Mouse (Mus musculus) Patski (cell line): ENCODE data around the gene Mixl1. TPM values are rescaled to one million over a fixed set of nuclear protein-coding genes. Genes with fewer than 3 reads are reported as not detected.

Experiments
- ATAC-seq: fragments of 100-300 bp; one replicate; pipeline ENCODE4 v1.8.0; 2021
- CTCF ChIA-PET: fragments of 350-600 bp; sonication (Branson Sonifier 250); formaldehyde crosslinking; loops from one replicate; lab custom pipeline; 2022; ENCODE audit warnings: inconsistent platforms; lab: Charles Lee
- POLR2A ChIA-PET: fragments of 350-600 bp; sonication (Branson Sonifier 250); formaldehyde crosslinking; loops from one replicate; lab custom pipeline; 2022; ENCODE audit warnings: antibody characterized with exemption, inconsistent platforms; lab: Charles Lee
- DNase-seq: peaks from one replicate; pipeline ENCODE4 v3.0.0-alpha.2; 2011; ENCODE audit warnings: low read depth, low spot score
- H3K27me3 ChIP-seq: fragments of 371-371 bp; one replicate; pipeline ENCODE4 v1.5.1; 2021
- CTCF ChIP-seq: fragments of 100-300 bp; IDR thresholded peaks from one replicate; pipeline ENCODE4 v1.5.1; 2021
- in situ Hi-C: fragments of 300-500 bp; cut with MboI; formaldehyde crosslinking; loops from 3 replicates; pipeline ENCODE4 v1.11.1; 2018; ENCODE audit warnings: low pct_unique_long_range_greater_than_20kb, mixed read lengths
- polyA plus RNA-seq: library from polyadenylated mRNA; unstranded; gene quantifications from one replicate; pipeline ENCODE4 v1.2.3, GENCODE M21; 2021

Mixl1 gene
- polyA plus RNA-seq, 1 experiment from 2014 or later: not detected

DNA sequence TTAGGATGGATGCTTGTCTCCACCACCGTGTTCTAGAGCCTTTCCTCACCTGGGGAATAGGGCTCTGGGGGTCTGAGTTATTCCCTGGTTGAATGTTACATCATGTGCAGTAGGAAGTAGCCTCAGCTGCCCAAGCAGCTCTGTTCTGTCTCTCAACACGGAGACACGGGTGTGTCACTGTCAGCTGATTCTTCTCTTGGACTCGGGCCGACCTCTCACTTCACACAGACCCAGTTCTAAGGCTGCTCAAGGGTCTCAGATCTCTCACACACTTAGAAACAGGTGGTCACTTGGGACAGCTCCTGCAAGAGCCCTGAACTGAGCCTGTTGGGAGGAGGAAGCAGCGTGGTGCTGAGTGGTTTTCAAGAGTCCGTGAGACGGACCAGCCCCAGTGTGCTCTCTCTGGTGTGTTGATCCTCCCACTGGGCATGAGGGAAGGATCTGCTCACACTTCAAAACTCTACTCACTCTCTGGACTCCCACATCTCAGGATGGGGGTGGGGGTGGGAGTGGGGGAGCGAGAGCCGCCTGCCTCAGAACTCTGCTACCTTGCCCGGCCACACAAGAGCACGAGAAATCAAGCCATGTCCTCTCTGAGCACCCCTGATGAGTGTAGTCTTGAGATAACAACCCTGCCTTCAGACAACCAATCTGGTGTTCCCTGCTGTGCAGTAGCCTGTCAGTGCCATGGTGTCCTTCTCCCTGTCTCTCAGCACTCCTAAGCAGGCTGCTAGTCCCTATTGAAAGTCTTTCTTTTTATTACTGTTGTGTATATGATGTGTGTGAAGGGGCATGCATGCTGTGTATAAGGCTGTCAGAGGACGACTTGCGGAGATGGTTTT lies 12.3 kb upstream of the Mixl1 start:
- DNase-seq (no peak), ATAC-seq (no peak)
- ChIA-PET CTCF (no interaction called here), POLR2A (no interaction called here)
- in situ Hi-C loops: no loop called here
- TF ChIP-seq CTCF: no peak
- no peaks in the 10 kb centered on the region for H3K27me3 ChIP-seq

DNA sequence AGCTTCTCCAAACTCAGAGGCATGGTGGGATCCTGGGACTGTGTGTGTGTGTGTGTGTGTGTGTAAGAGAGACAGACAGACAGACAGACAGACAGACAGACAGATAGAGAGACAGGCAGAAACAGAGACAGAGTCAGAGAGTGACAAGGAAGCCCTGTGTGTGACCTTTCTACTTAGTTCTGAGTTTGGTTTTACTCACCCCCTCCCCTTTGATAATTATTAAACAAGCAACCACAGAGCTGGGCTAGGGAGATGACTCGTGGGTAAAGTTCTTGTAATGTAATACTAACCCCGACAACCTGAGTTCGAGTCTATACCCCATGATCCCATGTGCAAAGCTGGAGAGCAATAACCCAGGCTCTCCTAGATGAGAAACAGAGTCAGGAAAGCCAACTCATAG lies 11.0 kb upstream of the Mixl1 start:
- DNase-seq: no peak
- ChIA-PET POLR2A (no interaction called here), CTCF (interaction anchor here (0.6 to 0.9 kb wide), 2 partner anchors 11 to 104 kb away, joined by 3 read pairs; no protein-coding TSS in a partner anchor)
- in situ Hi-C loops: no loop called here
- ATAC-seq: no peak
- TF ChIP-seq CTCF: no peak
- H3K27me3 ChIP-seq: no peaks in the 10 kb centered on the region

DNA sequence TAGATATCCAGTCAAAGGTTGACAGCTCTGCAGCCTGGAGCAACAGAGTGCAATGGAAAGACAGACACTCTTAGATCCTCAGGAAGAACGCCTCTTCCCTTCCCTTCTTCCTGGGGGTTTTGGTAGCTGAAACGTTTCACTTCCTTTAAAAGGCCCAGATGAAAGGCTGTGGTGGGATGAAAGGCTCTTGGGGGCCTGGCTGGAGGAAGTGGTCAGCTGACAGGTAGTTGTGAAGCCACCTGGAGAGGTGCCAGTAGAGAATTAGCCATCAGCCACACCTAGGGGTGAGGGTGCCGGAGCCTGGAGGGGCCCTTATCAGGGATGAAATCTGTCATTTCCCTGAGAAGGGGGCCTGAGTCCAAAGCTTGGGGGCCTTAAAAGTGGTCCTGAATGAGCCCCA lies 10.5 kb upstream of the Mixl1 start:
- in situ Hi-C loops: no loop called here
- H3K27me3 ChIP-seq: no peaks in the 10 kb centered on the region
- ATAC-seq (no peak), DNase-seq (no peak)
- ChIA-PET POLR2A (no interaction called here), CTCF (interaction anchor here (0.9 kb wide), 1 partner anchor 11 kb away, joined by 3 read pairs; no protein-coding TSS in a partner anchor)
- TF ChIP-seq CTCF: no peak

DNA sequence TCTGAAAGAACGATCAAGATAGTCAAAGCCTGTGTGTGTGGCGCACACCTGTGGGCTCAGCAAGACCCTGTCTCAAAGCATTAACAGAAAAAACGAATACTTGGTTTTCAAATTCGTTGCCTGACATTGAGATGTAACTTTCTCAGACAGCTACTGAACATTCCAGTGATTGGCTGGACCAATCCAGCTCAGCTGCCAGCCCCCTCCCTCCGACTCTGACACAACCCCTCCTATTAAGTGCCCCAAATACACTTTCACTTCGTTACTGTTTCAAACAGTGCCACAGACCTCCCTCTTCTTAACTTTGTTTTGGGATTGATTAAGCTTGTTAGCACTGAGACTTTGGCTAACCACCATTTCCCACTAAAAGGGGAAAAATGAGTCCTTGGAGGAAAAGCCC lies 6.6 kb upstream of the Mixl1 start:
- no peaks in the 10 kb centered on the region for H3K27me3 ChIP-seq
- DNase-seq: no peak
- no peak for TF ChIP-seq CTCF
- in situ Hi-C loops: no loop called here
- ChIA-PET POLR2A (interaction anchor here (0.5 kb wide), 1 partner anchor 9 kb away, joined by 4 read pairs; no protein-coding TSS in a partner anchor), CTCF (interaction anchor here (0.8 kb wide), 1 partner anchor 66 kb away, joined by 3 read pairs; no protein-coding TSS in a partner anchor)
- no peak for ATAC-seq

DNA sequence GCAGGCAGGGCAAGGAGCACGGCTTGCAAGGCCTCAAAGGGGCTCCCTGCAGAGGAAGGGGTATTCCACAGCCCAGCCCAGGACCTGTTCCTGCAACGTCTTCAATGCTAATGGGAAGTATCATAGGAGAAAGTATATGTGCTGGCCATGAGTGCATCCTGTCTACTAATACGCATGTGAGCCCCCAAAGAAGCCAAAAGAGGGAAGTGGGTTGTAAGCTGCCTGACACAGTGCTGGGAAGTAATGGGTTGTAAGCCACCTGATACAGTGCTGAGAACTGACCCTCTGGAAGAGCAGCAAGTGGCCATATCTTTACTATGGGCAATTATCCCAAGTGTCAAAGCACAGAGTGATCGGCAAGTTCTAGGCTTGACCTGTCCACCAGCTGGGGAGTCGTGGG lies 1.2 kb upstream of the Mixl1 start:
- in situ Hi-C loops: no loop called here
- ATAC-seq (no peak), DNase-seq (no peak)
- no peak for TF ChIP-seq CTCF
- POLR2A ChIA-PET: interaction anchor here (0.6 kb wide), 1 partner anchor 78 kb away, joined by 5 read pairs; no protein-coding TSS in a partner anchor
- H3K27me3 ChIP-seq: peaks cover 16% of the 10 kb centered on the region
- CTCF ChIA-PET: no interaction called here

DNA sequence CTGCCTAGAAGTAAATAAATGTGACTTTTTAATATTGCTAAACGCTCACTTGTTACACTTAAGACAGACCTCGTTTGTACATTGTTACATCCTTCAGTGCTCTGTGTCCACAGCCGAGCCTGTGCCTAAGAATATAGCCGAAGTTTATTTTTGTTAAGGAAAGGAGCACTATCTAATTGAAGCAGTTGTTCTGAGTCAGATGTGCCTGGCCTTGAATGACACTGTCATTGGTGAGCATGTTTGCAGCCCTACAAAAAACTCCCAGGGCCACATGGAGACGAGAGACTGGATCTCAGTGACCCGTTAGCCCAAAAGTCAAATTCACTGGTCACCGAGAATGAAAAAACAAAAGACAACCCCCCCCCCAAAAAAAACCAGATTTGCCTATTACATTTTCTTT lies 5.5 kb downstream of the Mixl1 start:
- no peak for ATAC-seq
- CTCF ChIA-PET: no interaction called here
- no peak for DNase-seq
- POLR2A ChIA-PET: interaction anchor here (0.6 kb wide), 1 partner anchor 74 kb away, joined by 3 read pairs; no protein-coding TSS in a partner anchor
- no peak for TF ChIP-seq CTCF
- in situ Hi-C loops: no loop called here
- peaks cover 3% of the 10 kb centered on the region for H3K27me3 ChIP-seq

Other genes with a start within 250 kb of the Mixl1 start
- not detected for gene Stum, start 213.5 kb downstream of the Mixl1 start, polyA plus RNA-seq
- 99.1 TPM for gene Parp1, start 128.1 kb downstream of the Mixl1 start, polyA plus RNA-seq
- gene Lin9, start 55.9 kb downstream of the Mixl1 start, polyA plus RNA-seq: 13.7 TPM
- gene Acbd3, start 29.0 kb upstream of the Mixl1 start, polyA plus RNA-seq: 53.4 TPM
- gene H3f3a, start 116.9 kb upstream of the Mixl1 start, polyA plus RNA-seq: 683 TPM
- 29.0 TPM for gene Sde2, start 154.1 kb upstream of the Mixl1 start, polyA plus RNA-seq
- 0.04 TPM for gene Lefty2, start 196.1 kb upstream of the Mixl1 start, polyA plus RNA-seq
- 62.2 TPM for gene Pycr2, start 207.3 kb upstream of the Mixl1 start, polyA plus RNA-seq
- gene Lefty1, start 238.0 kb upstream of the Mixl1 start, polyA plus RNA-seq: 0.06 TPM
- gene Tmem63a, start 245.3 kb upstream of the Mixl1 start, polyA plus RNA-seq: 39.3 TPM